Mouse (Mus musculus) adrenal gland, adult 18-20 months (tissue): ENCODE measurements around the gene Gm15737. TPM values are rescaled to one million over a fixed set of nuclear protein-coding genes. Genes with fewer than 3 reads are reported as not detected.

Experiments
- DNase-seq, 2 experiments: peaks; one replicate each; pipeline ENCODE4 v3.0.0; 2021 to 2022; ENCODE audit warnings: low spot score in 2 of 2
- total RNA-seq, 2 experiments: library from RNA; stranded (reverse); gene quantifications; 1 replicate in 1 of 2; 2 replicates in 1 of 2; pipeline ENCODE4 v1.2.3; 2021

The Gm15737 gene
- total RNA-seq, 2 experiments from 2014 or later, result not detected

GRCm38 (mm10) chr6:92874854-92875253 lies 5.7 kb downstream of the Gm15737 start:
- no peak for DNase-seq

DNA sequence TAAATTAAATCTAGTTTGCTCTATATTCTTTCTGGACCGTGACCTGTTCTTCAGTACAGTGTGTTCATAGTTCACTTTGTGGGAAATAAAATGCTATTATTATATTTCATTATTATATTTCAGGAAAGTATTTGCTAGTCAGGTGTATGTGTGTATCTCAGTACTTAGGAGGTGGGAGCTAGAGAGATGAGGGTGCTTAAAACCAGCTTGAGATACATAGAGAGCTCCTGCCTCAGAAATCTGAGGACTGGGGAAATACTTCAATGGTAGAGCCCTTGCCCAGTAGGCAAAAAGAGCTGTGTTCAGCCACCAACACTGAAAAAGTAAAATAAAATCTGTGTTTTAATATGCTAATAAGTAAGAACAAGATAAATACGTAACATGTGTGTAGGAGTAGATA lies 6.2 kb downstream of the Gm15737 start:
- DNase-seq, result no peak

GRCm38 (mm10) chr6:92876121-92876520 lies 7.0 kb downstream of the Gm15737 start:
- DNase-seq, result no peak

- DNase-seq, result no peak
These were observed 8.1 kb downstream of the Gm15737 start for GRCm38 (mm10) chr6:92877236-92877635.

DNA sequence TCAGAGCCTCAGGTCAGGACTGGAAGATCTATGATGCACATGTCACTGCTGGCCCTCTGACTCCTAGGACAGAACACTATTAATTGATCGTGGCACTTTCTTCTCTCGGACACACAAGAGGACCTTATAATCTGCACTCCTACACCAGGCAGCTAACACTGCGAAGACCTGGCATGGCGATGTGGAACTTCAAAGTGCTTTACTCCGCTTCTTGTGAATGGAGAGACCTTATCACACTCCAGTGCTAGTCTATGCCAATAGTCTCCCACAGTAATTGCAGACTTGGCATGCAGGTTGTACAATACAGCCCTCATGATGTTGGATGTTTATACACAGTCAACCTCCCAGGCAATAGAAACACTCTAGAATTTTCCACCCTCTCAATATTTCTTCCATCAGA lies 9.6 kb downstream of the Gm15737 start:
- DNase-seq, result no peak

DNA sequence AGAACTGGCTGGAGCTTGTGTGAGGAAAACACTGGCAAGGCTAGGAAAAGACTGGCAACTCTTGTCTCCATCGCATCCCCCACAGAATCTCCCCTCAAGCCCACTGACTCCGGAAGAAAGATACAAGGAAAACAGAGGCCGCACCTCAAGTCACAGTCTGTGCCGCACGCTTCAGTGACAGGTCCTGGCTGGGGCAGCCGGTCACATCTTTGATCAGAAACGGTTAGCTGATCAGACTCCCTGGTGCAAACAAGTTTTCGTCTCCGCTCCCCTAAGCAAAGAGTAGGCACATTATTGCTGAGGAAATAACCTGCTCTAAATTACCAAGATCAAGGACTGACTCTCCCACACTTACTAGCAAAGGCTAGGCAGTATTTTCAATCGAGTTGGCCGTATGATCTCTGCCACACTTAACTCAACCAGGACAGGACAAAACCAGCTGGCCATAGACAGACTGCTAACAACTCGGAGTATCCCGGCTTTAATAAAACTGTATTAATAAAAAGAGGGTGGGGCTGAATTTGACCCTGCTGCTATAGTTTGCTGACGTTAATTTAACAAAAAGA lies 10.6 kb downstream of the Gm15737 start:
- DNase-seq, result no peak

DNA sequence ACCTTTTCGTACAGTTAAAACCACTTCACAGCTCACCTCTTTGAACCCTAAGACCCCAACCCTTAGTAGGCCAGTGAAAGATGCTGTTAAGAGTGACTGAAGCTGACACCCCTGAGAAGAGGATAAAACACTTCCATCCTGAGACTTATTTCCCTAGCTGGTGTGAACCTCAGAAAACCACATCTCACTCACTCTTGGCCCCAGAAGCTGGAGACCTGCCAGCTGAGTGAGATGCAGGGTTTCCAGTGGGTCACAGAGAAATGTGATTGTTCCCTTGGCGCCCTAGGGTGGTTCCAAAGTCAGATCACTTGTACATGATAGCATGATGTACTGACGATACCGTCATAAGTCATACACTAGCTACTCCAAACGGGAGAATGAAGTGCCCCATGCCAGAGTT lies 13.3 kb downstream of the Gm15737 start:
- no peak for DNase-seq

GRCm38 (mm10) chr6:92883131-92883900 lies 14.2 kb downstream of the Gm15737 start:
- DNase-seq, result no peak

- DNase-seq, result no peak
These were observed 22.4 kb downstream of the Gm15737 start for GRCm38 (mm10) chr6:92891535-92891934.

- no peak for DNase-seq
These were observed 34.9 kb downstream of the Gm15737 start for GRCm38 (mm10) chr6:92904037-92904436.

GRCm38 (mm10) chr6:92904491-92904890 lies 35.3 kb downstream of the Gm15737 start:
- DNase-seq, result no peak

DNA sequence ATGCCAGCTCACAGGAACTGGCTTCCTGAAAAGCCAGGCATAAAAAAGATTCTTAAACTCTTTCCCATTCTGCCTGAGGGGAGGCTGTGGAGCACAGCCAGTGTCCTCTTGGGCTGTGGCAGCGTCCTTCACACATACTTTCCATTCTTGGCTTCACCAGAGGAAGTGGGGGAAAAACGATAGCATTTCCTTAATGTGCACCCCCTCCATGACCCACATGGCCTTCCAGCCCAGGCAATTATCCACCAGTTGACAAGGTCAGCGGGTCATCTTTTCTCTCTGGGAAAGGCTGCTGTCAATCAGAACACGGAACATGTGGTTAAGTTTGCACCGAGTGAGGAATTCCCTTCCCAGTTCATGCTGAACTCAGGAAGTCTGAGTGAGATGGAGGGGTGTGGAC lies 36.8 kb downstream of the Gm15737 start:
- no peak for DNase-seq

DNA sequence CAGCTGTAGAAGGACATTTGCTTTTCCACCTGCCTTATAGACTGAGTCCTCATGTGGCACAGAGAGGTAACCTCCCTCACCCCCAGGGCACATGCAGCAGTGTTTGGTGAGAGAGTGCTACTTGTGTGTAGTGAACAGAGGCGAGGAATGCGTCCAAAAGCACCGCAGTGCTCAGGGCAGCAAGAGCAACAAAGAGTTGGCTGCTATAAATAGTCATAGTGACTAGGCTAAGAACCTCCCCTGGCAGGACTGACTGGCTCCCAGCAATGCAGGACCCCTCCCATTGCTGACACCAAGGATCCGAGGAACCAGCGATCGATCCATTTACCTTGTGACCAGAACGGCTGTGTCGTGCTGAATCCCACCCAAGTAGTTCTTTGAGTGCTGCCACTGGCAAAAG lies 40.2 kb downstream of the Gm15737 start:
- DNase-seq, result no peak

DNA sequence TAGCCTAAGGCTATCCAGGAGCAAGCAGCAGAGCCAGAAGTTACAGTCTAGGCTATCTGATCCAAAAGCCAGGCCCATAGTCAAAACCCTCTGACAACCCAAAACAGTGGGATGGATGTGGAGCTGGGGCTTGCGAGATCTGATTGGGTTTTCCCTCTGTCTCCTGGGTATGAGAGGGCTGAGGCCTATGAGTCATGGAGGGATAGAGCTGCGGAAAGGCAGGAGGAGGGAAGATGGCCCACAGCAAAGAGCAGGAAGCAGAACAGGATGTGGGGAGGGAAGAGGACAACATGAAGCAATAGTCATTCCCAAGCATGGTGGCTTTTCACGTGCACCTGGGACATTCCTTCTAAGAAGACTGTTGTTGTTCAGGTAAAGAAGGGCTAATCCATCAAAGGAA lies 41.5 kb downstream of the Gm15737 start:
- DNase-seq, result no peak

GRCm38 (mm10) chr6:92920938-92921689 lies 52.0 kb downstream of the Gm15737 start:
- no peak for DNase-seq

DNA sequence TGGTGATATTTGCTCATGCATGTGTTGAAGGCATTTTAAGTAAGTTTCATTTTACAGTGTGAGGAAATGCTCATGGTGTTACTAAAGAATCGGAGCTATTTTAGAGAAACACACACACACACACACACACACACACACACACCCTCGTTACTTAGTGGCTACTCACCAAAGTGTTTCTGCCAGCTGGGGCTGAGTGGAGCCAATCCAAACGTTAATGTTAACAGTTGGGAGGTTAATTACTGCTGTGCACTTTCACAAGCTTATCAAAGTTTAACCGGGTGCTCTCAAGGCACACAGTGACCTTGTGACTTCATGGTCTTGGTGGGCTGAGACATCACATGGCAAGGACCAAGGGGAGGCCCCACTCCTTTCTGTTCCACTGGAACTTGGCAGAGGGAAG lies 52.7 kb downstream of the Gm15737 start:
- no peak for DNase-seq

DNA sequence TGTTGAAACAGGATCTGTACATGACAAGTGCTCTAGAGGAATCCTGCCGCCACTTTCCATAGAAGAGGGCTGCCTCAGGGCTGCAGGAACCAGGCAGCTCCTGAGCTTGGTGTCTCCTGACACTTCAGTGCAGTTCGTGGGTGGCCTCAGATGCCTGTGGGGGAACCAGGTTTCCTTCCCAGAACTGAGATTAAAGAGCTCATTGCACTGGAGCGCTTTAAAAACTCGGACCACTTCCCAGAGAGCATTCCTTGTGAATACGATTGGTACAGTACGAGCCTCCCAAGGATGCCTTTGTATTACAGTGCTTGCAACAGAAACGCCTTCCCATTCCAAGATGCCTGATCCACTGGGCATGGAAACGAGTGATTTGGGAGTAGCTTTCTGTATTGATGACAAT lies 55.4 kb downstream of the Gm15737 start:
- no peak for DNase-seq

GRCm38 (mm10) chr6:92928261-92928660 lies 59.1 kb downstream of the Gm15737 start:
- no peak for DNase-seq
